Mouse (Mus musculus) cerebellum, adult 18-20 months (tissue): Measurements from ENCODE around the gene Sestd1.

Source experiments
- DNase-seq, 2 experiments: peaks; one replicate each; pipeline ENCODE4 v3.0.0; 2021

The Sestd1 gene

GRCm38 (mm10) chr2:77270136-77270535 is 10.3 kb downstream of the Sestd1 start:
- no peak for DNase-seq

GRCm38 (mm10) chr2:77268612-77269239 is 11.7 kb downstream of the Sestd1 start:
- no peak for DNase-seq

DNA sequence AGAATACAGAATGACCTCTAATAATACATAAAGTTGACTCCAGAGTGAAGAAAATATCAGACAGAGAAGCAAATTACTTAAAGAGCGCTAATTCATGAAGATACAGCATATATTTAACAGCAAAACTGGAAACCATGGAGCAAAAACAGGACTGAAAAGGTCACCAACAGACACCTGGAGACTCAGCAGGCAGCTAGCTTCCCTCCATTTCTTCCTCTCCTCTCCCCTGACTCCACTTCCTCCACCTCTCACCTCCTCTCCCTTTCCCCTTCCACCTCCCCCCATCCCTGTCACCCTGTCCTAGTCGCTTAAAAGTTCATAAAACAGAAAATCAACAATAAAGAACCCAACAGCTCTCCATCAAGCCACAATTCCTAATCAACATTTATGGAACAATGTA is 13.5 kb downstream of the Sestd1 start:
- DNase-seq, result peak; percentile 37 to 50

GRCm38 (mm10) chr2:77266011-77266410 is 14.4 kb downstream of the Sestd1 start:
- peak; percentile 68 to 73 for DNase-seq

DNA sequence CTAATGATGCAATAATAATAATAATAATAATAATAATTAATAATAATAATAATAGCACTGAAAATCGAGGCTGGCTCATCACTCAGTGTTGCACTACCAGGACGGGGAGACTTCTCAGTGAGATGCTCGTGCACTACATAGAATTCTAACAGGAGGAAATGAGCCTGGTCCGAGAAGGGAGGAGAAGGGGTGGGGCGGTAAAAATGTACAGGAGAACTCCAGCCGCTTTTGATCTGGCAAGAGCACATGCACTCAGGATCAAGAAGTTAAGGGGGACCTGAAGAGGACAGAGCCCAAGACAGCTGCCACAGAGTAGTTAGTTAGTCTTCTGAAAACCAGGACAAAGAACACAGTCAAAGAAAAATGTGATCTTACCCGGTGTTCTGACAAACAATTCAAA is 15.1 kb downstream of the Sestd1 start:
- DNase-seq, result peak in 1 of 2 experiments; percentile 10

DNA sequence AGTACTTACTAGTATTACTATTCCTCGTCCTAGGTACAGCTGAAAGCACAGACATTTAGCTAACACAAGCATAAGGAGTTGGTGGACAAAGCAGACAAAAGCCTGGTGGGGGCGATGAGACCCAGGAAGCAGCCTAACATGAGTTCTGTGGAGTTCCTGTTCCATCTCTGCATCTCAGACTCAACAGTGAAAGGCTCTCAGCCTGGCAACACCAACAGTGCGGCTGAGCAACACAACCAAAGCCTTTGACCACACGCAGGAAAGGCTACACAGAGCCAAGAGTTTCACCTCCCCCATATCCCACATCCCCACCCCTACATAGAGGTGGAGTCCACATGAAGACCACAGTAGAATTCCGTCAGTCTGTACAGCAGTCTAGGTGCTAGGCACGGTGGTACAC is 15.8 kb downstream of the Sestd1 start:
- DNase-seq, result peak in 1 of 2 experiments; percentile 12

DNA sequence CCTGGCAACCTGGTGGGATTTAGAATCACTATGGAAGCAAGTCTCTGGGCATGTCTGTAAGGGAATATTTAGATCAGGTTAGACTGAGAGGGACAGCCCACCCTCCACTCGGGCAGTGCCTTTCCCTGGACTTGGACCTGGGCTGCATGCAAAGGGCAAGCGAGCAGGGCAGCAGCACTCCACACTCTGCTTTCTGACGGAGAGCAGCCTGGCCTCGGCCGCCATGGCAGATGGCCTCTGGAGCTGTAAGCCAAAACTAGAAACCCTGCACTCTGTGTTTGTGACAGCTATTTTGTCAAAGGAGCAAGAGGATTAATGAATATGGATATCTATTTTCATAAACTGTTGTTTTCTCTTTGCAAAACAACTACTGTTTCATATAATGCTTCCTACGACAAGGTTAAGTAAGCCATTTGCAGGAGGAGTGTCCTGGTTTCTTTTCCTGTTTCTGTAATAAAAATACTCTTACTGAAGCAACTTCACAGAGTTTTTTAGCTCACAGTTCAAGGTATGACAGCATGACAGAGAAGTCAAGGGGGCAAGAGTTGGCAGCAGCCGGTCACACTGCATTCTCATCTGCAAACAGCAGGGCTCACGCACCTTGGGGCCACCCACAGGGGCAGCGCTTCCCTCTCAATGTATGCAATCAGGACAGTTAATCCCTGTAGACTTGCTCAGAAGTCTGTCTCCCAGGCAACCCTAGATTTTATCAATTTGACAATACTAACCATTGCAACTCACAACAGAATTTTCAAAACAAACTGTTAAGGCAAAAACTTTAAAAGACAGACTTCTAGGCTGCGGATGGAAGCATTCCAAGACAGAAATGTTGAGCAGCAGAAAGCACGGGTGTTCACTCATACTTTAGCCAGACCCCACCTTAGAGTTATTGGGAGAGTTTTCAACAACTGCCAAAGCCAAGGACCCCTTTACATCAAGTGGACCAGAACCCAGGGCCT is 16.6 kb downstream of the Sestd1 start:
- DNase-seq, result peak; percentile 79 to 81

GRCm38 (mm10) chr2:77260134-77260533 is 20.3 kb downstream of the Sestd1 start:
- DNase-seq, result peak in 1 of 2 experiments; percentile 49

DNA sequence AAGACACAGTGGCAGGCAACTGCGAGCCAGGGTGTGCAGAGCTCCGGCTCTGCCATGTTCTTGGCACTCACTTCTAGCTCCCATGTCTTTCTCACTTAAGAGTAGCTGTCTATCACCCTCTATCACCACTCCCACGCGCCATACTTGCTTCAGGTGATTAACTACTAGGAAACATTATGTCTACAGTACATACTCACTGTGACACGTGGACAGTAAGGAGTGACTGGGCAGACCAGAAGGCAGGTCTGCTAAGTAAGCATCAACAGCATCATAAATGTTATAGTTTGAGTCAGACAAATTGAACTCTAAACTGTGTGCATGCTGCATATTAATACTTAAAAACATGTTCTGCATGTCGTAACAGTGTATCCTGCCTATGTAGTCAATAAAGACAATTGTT is 27.2 kb downstream of the Sestd1 start:
- DNase-seq, result no peak

- DNase-seq, result peak; percentile 33 to 36
Measured at GRCm38 (mm10) chr2:77251736-77252135, 28.7 kb downstream of the Sestd1 start.

DNA sequence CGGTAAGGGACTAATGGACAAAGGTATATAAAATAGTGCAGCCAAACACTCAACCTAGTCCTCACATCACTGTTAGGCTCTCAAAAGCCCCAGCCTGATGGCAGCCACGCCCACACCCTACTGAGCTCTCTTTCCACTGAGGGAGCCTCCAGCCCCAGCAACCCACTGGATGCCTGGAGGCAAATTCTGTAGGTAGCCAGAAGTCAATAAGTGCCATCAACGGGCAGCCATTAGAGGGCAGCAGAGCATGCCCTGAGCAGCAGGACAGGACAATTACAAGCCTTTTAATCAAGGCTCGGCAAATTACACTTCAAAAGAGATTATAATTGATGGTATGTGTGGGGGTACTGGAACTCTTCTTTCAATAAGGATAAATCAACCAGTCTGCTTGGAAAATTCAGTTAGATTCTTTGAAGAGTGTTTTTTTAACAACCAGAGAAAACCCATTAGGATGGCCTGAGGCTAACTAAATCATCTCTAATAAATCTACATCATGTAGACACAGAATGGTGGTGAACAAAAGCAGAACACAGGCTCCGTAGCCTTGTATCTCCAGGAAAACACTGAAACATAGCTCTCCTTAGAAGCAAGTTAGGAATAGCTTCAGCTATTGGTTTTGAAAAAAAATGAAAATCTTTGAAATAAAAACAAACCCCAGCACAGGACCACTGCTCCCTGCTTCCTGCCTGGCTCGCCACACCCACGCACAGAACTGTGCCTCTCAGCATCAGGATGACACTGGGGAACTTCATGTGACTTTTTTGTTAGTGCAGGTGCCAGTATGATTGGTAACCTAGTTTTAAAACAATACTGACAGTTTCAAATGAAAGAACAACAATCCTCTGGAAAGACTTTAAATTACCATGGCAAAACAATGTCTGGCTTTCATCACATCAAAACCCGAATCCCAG is 30.4 kb downstream of the Sestd1 start:
- DNase-seq, result peak; percentile 81 to 84

DNA sequence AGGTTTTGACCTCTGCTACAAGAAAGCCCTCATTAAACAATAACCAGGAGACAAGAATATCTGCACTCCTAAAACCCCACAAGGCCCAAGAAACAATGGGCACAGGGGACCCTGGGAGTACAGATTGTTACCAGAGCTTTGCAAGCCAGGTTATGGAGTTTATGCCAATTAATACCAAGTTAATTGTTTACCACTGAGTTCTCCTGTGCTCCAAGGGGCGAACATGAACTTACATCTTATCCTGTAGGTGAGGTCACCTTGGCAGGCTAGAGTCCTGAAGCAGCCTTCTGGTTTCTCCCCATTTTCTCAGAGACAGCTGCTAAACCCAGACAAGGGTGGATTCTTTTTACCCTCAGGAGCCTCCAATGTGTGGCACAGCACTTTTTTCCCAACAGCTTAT is 32.0 kb downstream of the Sestd1 start:
- DNase-seq, result no peak

DNA sequence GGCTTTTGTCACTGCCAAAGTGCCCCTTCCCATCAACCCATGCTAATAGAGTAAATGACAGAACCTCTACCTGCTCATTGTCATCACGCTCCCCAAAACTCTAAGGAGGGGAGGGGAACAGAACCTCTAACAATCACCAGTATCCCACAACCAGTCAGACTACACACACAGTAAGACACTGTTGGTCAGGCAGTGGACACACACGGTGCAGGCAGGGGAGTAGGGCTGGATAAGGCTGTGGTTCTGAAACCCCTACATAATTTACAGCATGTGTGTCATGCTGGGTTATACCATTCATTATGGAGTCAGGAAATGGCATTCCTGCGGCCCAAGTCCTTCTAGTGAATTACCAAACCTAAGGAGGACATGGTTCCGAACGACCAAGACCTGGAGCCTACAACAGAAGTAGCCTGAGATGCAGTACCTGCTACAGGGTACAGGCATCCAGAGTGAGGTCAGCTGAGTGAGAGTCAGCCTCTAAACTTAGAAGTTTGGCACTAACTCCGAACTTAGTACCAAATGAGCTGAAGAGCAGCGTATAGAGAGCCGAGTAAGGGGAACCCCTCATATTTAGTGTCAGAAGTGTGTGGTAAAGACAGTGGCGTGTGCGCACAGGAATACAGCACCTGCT is 33.1 kb downstream of the Sestd1 start:
- no peak for DNase-seq

- no peak for DNase-seq
Measured at GRCm38 (mm10) chr2:77245806-77246205, 34.6 kb downstream of the Sestd1 start.

DNA sequence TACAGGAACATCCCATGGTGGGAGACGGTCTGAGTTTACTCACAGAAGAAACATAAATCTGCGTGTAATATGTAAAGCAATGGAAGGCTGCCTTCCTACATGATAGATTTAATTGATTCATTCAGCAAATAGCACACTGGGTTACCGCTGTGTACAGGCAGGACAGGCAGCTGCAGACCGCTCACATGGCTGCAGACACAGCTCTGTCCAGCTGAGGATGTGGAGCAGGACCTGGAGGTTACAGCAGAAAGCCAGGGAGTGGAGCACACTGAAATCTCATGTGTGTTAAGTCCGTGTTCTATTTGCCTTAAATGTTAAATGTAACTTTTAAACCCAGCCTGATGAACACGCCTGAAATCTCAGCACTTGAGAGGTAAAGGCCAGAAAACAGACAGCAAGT is 38.1 kb downstream of the Sestd1 start:
- DNase-seq, result no peak

- no peak for DNase-seq
Measured at GRCm38 (mm10) chr2:77238607-77239006, 41.8 kb downstream of the Sestd1 start.

GRCm38 (mm10) chr2:77238046-77238445 is 42.3 kb downstream of the Sestd1 start:
- no peak for DNase-seq

DNA sequence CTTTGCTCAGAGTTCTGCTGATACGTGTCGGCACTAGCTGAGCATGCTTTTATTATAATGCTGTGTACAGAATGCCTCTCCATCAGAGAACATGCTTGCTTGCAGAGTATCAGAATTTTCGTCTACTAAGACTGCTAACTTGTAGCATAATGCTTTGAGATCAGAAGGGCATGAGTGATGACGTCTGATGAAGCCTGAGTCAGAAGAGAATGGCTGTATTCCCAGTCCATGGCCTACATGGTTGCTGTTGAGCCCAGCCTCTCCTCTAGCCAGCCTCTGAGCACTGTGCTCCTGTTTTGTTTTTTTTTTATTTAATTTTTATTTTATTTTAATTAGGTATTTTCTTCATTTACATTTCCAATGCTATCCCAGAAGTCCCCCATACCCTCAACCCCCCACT is 43.5 kb downstream of the Sestd1 start:
- no peak for DNase-seq

GRCm38 (mm10) chr2:77235896-77236295 is 44.5 kb downstream of the Sestd1 start:
- DNase-seq, result no peak

- DNase-seq, result no peak
Measured at GRCm38 (mm10) chr2:77232604-77233003, 47.8 kb downstream of the Sestd1 start.

GRCm38 (mm10) chr2:77220960-77221359 is 59.4 kb downstream of the Sestd1 start:
- no peak for DNase-seq

DNA sequence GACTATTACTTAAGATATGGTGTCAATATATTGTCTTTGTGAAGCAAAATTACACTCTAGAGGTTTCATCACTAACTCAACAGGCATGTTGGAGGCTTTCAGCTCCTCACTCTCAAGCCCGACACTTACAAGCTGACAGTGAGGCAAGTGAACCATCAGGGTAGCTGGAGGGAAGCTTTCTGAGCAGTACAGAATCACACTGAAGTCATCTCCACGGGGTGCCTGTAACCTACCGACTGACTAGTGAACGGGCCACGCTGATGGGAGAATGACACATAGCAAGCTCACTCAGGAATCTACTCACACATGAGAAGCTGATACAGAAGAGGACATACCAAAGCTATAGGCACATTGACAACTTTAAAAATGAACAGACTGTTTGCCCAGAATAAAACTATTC is 67.5 kb downstream of the Sestd1 start:
- no peak for DNase-seq

DNA sequence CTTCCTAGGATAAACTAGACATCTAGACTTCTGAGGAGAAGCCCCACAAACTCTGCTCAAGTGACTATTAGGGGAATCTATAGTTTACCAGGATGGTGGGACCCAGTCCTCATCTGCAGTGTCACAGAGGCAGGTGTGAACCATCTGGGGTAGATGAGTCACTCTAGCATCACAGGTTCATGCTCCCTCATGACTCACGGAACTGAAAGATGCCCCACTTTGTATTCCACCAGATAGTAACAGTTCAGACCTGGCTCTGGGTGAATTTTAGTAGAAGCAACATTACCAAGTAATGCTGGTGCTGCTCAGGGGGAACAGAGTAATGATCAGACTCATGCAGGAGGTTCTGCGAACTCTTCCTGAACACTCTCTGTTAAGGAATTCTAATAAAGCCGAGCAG is 73.4 kb downstream of the Sestd1 start:
- DNase-seq, result no peak
